Mouse (Mus musculus): ENCODE measurements around the gene Hint3.
"Not testable (repeated sequence)": the region's sequence is repeated elsewhere in the genome, so short reads cannot be mapped to it uniquely, and the experiment has no call there.

The Hint3 gene

DNA sequence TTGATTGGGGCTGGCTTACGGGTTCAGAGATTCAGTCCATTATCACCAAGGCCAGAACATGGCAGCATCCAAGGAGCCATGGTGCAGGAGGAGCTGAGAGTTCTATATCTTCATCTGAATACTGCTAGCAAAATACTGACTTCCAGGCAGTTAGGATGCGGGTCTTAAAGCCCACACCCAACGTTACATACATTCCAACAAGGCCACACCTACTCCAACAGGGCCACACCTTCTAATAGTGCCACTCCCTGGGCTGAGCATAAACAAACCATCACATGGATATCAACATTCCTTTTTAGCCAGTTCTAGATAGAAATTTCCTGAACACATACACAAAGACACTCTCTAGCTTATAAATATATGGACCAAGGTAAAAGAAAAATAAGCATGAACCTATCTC, at the start of gene Hint3:
Gene Hint3 (minus strand): TSS at position 120 of the 400 bp plus-strand sequence.
- DNase-seq (ENCODE audit: extremely low read depth, low read depth): no peak

DNA sequence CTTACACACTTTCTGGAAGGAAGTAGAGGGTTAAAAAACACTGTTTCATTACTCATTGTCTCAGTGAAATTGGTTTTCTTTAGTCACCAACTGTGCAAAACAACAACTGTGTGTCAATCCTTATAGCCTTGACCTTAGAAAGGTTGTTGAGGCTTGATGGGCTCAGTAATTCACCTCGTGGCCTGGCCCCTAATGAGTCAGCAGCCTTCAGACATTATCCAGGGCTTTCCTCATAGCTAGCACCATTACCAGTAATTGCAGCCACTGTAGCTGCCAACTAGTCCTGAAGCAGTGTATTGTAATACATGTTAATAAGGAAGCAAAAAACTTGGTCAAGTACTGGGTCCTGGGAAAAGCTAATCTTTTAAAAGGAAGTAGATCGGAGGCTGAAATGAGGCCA, 48.6 kb upstream of the Hint3 start:
- no peak for DNase-seq (ENCODE audit: extremely low read depth, low read depth)

DNA sequence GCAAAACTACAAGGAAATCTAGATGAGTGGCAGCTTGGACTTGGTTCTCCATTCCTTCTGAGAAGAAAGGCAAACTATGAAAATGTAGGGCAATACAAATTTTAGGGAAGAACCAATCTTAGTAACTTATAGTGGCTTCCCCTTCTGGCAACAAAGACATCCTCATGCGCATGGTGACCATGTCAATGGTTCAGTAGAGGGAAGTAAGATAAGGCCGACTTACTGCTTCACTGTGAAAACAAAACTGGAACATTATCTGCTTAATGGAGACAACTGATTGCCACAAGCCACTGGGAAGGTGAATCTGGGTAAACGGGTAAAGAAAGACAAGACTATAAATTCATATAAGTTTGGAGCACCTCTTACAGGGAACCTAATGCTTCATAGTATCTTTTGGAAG, 45.4 kb upstream of the Hint3 start:
- DNase-seq (ENCODE audit: extremely low read depth, low read depth): peak; percentile 60

DNA sequence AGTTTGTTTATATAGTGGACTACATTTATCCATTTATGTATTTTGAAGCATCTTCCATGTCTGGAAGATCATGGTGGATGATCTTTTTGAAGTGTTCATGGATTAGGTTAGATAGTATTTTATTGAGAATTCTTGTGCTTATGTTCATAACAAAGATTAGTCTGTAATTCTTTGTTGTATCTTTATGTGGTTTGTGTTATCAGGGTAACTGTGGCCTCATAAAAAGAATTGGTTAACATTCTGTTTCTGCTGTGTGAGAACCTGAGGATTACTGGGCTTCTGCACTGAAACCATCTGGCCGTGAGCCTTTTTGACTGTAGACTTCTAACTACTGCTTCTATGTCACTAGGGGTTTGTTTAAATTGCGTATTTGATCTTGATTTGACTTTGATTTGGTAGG, 37.1 kb upstream of the Hint3 start:
- DNase-seq (ENCODE audit: extremely low read depth, low read depth): no peak

DNA sequence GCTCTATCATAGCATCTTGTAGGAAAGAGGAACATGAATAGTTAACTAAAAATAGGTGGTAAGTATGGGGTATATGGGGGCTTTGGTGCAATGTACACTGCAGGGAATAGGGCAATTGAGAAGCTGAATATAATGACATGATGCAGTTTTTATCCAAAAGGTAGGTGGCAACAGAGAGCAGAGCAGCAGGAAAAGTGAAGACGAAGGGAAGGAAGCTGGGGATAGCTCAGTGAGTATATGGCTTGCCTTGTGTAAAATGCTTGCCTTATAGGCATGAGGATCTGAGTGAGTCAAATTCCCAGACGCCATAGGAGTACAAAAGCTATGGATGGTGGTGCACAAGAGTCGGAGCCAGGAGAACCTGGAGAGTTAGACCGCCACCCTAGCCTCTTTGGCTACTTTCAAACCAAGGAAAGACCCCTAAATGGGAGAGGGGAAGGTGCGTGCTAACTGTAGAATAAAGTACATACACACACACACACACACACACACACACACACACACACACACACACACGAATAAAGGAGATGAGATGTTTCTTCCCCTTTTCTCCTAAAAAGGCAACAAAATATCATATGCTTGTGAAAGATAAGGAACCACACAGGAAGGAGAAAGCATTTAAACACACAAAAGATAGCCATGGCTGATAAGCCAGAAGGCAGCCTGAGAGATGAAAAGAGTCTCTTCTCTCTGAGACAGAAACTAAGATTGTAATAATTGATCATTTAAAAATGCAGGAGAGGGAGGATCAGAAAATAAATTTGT, 31.3 kb upstream of the Hint3 start:
- peak; percentile 77 for DNase-seq (ENCODE audit: extremely low read depth, low read depth)

DNA sequence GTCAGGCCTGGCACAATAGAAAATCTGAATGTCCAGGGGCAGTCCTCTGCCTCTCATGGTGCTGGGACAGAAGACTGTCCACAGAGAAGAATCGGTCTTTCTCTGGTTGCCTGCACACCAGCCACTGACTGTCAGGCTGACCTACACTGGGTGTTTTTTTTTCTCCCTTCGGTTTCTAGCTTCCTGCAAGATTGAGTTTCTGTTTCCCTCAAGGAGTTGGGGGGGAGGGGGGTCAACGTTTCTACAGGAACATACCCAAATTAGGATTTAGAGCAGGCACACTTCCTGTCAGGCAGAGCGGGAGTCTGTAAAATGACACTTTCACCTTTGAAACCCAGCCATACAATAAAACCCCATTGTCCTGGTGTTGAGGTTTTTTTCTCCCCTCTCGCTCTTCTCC, 26.2 kb upstream of the Hint3 start:
- no peak for DNase-seq (ENCODE audit: extremely low read depth, low read depth)

DNA sequence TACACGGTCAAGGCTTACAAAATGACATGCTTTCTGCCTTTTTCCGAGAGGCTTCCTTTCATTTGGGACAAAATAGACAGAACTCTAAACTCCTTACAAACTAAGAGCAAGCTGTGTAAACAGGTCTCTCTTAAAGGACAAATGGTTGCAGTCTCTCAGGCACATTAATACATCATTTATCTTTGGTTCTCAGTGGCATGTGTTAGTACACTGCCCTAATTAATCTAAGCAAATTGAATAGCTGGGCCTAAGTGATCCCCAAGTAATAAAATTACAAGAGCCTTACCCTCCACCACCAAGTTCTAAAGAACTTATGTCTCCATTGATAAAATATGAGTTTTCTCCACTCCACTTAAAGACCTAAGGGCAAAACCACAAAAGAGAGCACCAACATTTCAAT, 18.2 kb upstream of the Hint3 start:
- DNase-seq (ENCODE audit: extremely low read depth, low read depth): no peak

DNA sequence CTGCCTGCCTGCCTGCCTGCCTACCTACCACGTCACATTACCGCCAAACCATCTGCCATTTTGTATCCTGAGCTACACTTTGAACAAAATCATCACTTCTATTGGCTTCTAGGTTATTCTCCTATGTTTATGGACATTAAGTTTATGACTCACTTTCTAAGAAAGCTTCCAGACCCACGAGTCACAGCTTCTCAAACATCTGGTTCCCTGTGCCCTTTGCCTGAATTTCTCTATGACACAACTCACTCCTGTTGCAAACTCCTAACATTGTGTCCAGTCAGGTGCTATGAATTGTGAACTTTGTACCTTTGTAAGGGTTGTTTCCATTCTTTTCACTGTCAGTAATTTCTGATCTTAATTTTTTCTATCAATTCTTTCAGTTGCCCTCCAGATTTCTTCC, 8.8 kb upstream of the Hint3 start:
- DNase-seq (ENCODE audit: extremely low read depth, low read depth): no peak

DNA sequence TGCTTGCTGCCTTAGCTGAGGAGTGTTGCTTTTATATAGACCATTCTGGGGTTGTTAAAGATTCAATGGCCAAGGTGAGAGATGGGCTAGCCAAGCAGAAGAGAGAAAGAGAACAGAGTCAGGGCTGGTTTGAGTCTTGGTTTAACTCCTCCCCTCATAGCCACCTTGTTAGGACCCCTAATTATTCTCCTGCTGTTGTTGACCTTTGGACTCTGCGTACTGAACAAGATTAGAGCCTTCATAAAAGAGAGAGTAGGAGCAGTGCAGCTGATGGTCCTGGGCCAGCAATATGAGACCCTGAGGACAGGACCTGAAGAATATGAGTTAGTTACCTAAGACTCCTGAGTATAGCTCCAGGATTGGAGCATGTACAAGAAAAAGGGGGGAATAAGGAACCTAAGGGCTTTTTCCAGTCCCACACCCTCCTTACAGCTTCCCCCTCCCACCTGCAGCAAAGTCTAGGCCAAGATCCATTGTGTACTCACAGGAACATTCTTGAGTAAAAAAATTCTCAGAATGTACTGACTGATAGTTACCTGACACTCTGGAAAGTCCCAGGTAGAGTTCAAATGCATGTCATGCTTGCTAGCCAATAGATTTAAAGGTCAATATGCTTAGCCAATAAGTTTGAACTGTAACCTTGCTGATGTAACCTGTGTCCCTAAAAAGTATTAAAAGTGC, 7.2 kb upstream of the Hint3 start:
- DNase-seq (ENCODE audit: extremely low read depth, low read depth): not testable (repeated sequence)

DNA sequence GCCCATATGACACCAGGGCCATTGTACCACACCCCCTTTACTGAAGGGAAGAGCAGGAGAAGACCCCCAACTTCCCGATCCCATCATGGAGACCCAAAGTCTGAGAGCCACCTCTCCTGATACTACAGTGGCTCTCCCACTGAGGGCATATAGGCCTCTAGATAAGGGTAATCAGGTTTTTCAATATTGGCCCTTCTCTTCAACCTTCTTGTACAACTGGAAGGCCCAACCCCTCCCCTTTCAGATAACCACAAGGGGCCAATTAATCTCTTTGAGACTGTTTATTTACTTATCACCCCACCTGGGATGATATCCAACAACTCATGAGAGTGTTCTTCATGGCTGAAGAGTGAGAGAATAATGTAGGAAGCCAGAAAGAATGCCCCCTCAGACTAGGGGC, 3.3 kb upstream of the Hint3 start:
- DNase-seq (ENCODE audit: extremely low read depth, low read depth): no peak

DNA sequence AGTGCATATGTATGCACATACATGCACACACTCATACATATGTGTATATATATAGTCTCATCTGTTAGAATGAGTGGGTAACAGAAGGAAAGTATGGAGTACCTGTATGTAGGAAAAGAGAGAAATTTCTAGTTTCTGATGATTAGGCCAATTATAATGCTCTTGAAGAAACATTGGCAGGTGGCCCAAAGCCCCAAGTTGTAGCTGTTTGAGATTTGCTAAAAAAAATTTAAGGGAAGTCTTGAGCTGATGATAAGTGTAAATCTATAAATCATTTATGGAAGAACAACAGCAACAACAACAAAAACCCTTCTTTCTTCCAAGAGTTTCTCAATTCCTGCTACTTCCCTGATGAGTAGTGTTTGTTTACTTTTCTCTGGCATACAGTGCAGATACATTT, 545 bp upstream of the Hint3 start:
- DNase-seq (ENCODE audit: extremely low read depth, low read depth): no peak

DNA sequence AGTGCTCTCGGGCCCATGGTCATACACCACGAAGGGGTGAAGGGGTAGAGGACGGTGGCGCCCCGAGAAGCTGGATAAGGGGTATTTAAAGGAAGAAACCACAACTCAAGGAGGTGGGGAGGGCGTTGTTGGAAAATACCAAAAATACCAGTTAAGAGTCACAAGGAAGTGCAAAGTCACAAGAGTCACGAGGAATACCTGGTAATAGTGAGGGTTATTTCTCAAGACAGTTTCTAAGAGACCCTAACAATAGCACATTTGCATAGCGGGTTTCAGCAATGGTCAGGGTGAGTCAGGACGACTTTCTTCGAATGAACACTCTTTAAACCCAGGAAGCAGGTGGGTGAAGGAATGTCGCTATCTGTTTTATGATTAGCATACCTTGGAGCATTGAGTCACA, 988 bp downstream of the Hint3 start:
- not testable (repeated sequence) for DNase-seq (ENCODE audit: extremely low read depth, low read depth)

DNA sequence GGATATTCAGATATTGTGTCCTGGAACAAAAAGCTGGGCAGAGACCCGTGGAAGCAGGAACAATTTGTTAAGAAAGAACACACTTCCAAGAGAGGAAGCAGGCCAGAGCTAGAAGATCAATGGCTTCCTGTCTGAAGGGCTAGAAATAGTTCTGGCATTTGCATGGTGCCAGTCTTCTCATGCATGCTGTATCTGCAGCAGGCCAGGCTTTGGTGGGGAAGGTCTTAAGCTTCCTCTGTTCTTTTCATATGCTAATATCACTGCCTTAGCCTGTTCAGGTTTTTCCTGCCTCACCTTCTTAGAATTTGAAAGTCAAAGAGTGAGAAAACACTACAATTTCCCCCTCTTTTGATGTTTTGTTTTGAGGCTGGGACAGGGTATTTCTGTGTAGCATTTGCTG, 1.9 kb downstream of the Hint3 start:
- DNase-seq (ENCODE audit: extremely low read depth, low read depth): no peak

DNA sequence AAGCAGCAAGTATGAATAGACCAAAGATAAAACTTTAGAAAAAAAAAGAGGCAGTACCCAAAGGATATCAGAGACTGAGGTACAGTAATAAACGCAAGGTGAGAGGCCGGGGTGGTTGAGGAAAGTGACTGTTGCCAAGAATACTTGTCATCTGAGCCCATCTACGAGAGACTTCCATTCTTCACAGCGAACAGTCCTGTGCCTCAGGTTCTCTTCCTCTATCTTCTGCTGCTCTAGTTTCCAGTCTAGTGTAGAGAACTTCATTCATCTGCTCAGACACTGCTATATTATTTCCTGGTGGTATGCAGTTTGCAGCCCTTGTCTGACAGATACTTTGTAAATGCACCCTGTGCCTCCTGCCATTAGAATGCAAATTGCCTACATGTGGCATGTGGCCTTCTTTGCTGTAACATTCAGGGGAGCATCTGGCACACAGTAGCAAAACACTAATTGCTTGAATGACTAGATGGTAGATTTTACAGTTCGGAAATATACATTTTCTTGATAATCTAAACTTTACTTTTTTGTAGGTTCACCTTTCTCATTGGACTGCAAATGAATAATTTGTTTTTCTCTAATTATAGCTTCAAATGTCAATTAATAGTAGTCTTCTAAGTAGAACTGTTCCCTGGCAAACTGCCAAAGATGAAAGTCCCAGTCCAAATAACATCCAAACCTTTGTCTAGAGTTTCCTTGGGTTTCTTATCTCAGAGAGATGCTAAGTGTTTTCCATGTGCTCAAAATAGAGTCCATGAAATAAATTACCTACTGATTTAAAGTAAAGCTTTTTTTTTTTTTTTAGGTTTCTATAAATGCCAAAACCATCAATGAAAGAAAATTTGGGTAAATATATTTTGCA, 5.0 kb downstream of the Hint3 start:
- DNase-seq (ENCODE audit: extremely low read depth, low read depth): no peak

DNA sequence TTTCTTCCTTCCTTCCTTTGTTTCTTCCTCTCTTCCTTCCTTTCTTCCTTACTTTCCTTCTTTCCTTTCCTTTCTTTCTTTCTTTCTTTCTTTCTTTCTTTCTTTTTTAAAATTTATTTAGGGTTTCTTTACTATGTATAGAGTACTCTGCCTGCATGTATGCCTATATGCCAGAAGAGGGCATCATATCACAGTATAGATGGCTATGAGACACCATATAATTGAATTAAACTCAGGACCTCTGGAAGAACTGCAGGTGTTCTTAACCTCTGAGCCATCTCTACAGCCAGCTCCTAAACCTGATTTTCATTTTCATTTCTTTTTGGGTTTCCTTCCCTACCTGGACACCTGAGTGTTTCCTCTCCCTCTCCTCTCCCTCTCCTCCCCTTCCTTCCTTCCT, 6.5 kb downstream of the Hint3 start:
- peak; percentile 35 for DNase-seq (ENCODE audit: extremely low read depth, low read depth)

DNA sequence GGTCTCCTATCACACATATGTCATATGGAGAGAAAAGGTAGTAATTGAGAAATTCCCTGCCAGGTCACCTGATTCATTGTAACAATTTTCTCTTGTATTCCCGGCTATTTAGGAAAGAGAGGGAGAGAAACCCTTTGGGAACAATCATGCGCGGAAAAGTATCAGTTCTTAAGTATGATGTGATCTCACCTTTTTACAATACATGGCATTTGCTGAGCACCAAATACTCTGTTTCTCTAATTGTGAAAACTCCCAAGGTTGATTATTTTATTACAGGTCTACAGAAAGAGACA, 10.6 kb downstream of the Hint3 start:
- DNase-seq (ENCODE audit: extremely low read depth, low read depth): no peak

DNA sequence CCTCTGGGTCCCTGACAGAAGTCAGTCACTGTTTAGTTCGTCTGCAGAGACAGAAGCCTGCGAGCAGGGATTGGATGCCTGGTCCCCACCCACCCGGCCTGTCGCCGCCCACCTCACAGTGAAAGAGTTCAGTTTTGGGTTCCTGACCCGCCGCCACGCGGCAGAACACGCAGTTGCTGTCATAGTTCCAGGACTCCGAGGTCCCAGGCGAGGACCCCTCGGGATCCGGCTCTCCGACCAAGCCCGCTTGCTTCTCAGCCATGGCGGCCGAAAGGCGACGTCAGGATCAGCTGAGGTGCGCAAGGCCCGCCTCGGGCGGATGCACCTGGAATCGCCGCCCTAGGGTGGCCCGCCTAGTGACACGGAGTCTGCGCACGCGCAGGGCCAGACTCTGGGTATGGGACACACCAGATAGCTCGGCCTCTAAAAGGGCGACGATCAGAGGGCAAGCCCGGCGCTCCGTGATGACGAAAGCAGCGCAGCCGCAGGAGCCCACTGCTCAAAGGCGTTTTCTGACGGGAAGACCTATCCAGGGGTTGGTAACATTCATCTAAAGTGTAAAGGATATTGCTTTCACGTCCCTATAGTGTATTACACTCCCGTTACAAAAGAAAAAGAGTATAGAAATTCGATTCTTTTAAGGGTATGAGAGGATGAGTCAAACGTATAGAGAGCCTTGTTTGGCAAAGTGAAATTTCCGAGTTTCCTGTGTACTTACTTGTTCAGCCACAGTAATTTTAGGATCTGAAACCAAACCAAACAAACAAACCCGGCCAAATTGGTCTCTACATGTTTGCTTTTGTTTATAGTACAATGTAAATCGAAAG, 11.1 kb downstream of the Hint3 start:
- peak; percentile 93 for DNase-seq (ENCODE audit: extremely low read depth, low read depth)

DNA sequence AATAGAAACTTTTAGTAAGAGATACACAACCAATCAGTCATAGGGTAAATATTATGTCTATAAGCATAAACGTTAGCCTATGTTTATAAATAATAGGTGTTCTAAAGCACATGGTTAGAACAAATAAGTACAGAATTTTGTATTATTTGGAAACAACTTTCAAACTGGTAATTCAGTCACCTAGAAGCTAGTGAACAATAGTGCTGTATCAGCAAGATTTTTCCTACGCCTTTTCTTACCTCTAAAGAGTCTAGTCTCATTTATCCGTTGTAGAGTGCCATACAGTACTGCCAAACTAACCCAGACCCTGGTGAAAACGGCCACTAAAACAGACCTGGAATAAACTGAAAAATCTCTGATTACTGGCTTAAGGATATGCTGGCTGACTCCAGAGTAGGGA, 16.4 kb downstream of the Hint3 start:
- DNase-seq (ENCODE audit: extremely low read depth, low read depth): no peak

DNA sequence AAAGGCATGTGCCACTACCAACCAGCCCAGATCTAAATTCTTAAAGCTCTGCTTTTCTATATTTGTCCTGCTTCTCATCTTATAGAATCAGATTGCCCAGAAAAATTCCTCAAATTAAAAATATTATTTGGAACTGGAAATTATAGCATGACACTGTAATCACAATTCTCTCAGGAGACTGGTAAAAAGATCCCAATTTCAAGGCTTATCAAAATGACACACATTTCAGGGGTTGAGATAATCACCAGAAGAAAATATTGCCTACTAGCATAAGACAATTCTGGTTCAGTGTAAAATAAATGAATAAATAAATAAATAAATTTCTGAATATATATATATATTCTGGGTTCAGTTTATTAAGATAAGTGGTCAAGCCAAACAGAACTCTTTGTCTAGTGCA, 19.8 kb downstream of the Hint3 start:
- DNase-seq (ENCODE audit: extremely low read depth, low read depth): no peak

DNA sequence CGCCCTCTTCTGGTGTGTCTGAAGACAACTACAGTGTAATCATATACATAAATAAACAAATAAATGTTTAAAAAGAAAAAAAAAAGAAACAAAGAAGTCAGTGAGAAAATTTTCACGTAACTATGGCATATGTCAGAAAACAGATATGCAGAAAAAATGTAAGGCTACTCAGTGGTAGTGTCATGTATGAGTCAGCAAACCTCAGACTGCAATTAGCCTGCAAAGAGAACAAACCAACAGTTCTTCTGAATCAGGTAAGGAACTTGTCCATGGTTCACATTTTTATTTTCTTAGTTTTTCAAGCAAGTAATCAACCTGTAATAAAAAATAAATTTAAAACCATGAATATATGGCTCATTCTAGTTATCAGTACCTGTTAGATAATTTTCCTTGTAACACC, 21.3 kb downstream of the Hint3 start:
- DNase-seq (ENCODE audit: extremely low read depth, low read depth): no peak

DNA sequence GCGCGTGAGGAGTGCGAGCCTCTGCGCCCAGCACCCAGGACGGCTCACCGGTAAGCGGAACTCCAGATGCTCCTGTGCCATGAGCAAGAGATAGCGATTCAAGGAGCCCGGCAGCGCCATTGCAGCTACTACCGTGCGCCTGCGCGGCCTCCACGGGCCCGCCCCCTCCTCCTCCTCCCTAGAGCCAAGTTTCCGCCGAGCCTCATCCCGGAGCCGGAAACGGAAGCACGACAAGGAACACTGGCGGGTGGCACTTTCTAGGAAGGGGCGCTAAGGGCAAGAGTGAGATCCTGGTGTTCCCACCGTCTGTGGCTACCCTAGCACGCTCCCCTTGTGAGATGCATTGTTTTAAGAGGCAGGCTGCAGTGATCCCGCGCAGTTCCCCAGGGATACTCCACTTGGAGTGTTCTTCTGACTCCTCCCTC, 28.9 kb downstream of the Hint3 start, which contains the start of gene Trmt11:
Gene Trmt11 (minus strand): TSS at position 208 of the 425 bp plus-strand sequence.
- peak; percentile 73 for DNase-seq (ENCODE audit: extremely low read depth, low read depth)
